Mouse (Mus musculus): ENCODE measurements around the gene Wnt8b. TPM values are rescaled to one million over a fixed set of nuclear protein-coding genes. Genes with fewer than 3 reads are reported as not detected.

Wnt8b gene
- polyA plus RNA-seq, 1 experiment from 2014 or later: not detected

DNA sequence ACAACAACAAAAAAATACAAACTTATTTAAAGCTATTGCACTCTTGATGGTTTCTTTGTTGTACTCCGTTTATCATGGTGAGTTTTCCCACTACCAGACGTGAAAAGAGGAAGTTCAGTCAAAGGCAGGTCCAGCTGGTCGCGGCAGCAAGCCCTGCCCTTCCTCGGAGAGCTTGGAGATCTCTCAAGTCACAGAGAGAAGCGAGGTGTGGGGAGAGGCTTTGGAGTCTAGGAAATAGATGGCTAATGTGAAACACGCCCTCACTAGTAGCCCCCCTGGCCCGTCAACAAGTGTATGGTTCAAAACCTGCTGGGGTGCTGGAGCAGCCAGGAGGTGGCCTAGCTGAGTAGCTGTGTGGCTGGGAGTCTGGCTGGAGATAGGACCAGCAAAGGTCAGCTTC is 3.2 kb downstream of the Wnt8b start:
- H3K4me3 ChIP-seq (ENCODE audit: inconsistent target): no peak overlapping the region
- no peaks in the 10 kb centered on the region for H3K36me3 ChIP-seq (ENCODE audit: inconsistent target)
- 3% methylated on average over 8 of the region's 8 CpGs for WGBS (ENCODE audit: missing documents)
- no peaks in the 10 kb centered on the region for H3K79me2 ChIP-seq (ENCODE audit: inconsistent target)
- no peak overlapping the region for H3K27ac ChIP-seq

DNA sequence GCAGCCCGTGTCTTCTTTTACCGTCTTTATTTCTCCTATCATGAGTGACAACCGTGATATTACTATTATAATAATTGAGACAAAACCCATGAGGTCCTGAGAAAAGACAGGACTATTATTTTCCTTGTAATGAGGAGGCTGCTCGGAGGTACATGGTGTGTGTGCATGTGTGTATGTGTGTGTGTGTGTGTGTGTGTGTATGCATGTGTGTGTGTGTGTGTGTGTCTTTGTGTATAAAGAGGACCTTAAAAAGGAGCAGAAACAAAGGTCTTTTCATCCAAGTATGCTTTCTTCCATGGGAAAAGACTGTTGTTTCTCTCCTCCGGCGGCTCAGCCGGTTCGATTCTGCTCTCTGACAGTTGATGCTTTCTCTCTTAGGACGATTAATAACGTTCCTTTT is 3.7 kb downstream of the Wnt8b start:
- H3K27ac ChIP-seq: no peak overlapping the region
- WGBS (ENCODE audit: missing documents): 70% methylated on average over 10 of the region's 10 CpGs
- no peaks in the 10 kb centered on the region for H3K79me2 ChIP-seq (ENCODE audit: inconsistent target)
- no peaks in the 10 kb centered on the region for H3K36me3 ChIP-seq (ENCODE audit: inconsistent target)
- H3K4me3 ChIP-seq (ENCODE audit: inconsistent target): no peak overlapping the region

DNA sequence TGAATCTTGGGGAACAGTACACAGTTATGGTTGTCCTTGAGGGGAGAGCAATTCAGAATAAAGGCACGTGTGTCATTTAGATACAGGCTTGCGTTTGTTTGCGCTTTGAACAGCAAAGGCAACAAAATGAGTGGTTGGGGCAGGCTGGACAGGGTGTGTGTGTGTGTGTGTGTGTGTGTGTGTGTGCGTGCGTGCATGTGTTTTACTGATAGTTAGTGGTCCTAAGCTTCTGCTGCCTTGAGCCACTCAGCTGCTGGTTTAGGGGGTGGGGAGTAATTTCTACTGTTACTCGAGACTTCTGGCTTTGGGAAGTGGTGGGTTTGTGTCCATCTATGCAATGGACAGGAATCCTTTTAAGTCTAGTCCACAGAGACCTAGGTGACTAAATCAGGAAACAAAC is 5.7 kb downstream of the Wnt8b start:
- H3K79me2 ChIP-seq (ENCODE audit: inconsistent target): no peaks in the 10 kb centered on the region
- H3K36me3 ChIP-seq (ENCODE audit: inconsistent target): no peaks in the 10 kb centered on the region
- no peak overlapping the region for H3K27ac ChIP-seq
- no peak overlapping the region for H3K4me3 ChIP-seq (ENCODE audit: inconsistent target)
- WGBS (ENCODE audit: missing documents): 92% methylated on average over 2 of the region's 6 CpGs

DNA sequence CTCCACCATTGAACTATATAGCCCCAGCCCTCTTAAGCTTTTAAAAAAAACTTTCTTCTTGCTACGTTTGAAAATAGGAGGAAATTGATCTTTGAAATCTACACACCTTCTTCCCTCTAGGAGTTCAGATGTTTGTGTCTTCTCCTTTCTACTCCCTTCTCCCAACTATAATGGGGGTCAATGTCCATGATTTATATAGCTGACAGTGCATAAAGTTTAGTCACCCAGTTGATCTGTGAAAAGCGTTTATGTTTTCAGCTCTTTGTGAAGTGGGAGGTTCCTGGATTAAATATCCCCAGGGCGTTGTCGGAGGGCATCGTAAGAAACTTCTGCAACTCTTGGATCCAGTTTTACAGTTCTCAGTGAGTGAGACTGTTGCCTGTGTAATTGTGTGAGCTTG is 7.0 kb downstream of the Wnt8b start:
- Histone ChIP-seq H3K79me2 (ENCODE audit: inconsistent target) (no peaks in the 10 kb centered on the region), H3K27ac (no peak overlapping the region), H3K36me3 (ENCODE audit: inconsistent target) (no peaks in the 10 kb centered on the region), H3K4me3 (ENCODE audit: inconsistent target) (no peak overlapping the region)
- 63% methylated on average over 5 of the region's 5 CpGs for WGBS (ENCODE audit: missing documents)

DNA sequence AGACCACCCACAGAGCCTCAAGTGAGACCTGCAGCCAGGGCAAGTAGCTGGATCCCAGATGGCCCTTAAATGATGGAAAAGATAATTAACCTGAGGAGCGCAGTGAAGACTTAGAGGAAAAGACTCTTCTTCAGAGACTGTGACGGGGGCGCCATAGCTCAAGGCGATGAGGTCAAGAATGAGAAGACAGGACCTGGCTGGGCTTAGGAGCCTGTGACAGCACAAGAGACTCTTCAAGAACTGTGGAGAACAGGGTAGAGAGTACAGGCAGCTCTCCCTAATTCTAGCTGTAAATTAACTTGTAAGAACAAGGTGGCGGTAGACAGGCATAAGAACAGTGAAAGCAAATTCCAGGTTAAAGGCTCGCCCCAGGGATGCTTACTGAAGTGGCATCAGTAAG is 8.7 kb downstream of the Wnt8b start:
- Histone ChIP-seq H3K36me3 (ENCODE audit: inconsistent target) (no peaks in the 10 kb centered on the region), H3K4me3 (ENCODE audit: inconsistent target) (no peak overlapping the region), H3K27ac (no peak overlapping the region), H3K79me2 (ENCODE audit: inconsistent target) (no peaks in the 10 kb centered on the region)
- 90% methylated on average over 6 of the region's 6 CpGs for WGBS (ENCODE audit: missing documents)

DNA sequence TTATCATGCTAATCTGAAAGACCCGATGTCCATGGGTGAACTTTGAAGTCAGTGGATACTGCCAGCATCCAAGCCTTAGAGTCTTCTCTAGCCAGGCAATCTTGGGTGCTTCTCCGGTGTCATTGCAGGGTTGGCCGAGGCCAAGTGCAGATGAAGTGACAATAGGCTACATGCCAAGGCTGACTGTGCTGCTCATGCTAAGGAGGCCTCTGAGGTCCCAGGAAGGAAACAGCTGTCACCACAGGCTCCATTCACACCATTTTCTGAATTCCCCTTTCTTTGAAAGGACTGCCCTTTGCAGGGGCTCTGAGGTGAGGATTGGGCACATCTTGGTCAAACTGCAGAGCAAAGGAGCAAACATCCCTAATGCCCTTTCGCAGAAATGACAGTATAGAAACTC is 9.5 kb downstream of the Wnt8b start:
- Histone ChIP-seq H3K79me2 (ENCODE audit: inconsistent target) (no peaks in the 10 kb centered on the region), H3K4me3 (ENCODE audit: inconsistent target) (no peak overlapping the region), H3K36me3 (ENCODE audit: inconsistent target) (no peaks in the 10 kb centered on the region), H3K27ac (no peak overlapping the region)
- 68% methylated on average over 4 of the region's 4 CpGs for WGBS (ENCODE audit: missing documents)

DNA sequence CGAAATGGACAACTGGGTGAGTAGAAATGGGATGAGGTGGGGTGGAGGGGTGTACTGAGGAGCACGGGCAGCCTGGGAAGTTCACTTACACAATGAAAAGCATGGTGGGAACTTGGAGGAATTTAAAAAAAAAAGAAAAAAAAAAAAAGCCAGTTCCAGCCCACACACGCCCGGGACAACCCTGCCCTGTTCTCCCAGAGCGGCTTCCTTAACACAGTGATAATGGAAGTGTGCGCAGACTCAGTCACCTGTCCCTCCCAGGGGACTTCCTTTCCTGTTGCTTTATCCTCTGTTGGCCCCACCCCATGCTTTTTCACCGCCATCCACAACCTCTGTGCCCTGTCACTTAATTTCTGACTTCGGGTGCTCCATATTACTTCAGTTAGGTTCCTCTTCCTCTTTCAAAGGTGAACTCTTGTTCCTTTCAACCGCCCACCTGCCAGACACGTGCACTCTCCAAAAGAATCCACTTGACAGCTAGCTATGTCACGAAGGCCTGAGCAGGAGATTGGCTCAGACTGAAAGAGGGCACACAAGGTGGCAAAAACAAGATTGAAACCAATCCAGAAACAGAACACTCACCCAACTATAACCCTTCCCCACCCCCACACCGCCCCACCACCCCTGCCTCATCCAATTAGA is 17.4 kb downstream of the Wnt8b start:
- H3K36me3 ChIP-seq (ENCODE audit: inconsistent target): no peaks in the 10 kb centered on the region
- H3K4me3 ChIP-seq (ENCODE audit: inconsistent target): no peak overlapping the region
- no peaks in the 10 kb centered on the region for H3K79me2 ChIP-seq (ENCODE audit: inconsistent target)
- no peak overlapping the region for H3K27ac ChIP-seq
- 6% methylated on average over 11 of the region's 12 CpGs for WGBS (ENCODE audit: missing documents)

DNA sequence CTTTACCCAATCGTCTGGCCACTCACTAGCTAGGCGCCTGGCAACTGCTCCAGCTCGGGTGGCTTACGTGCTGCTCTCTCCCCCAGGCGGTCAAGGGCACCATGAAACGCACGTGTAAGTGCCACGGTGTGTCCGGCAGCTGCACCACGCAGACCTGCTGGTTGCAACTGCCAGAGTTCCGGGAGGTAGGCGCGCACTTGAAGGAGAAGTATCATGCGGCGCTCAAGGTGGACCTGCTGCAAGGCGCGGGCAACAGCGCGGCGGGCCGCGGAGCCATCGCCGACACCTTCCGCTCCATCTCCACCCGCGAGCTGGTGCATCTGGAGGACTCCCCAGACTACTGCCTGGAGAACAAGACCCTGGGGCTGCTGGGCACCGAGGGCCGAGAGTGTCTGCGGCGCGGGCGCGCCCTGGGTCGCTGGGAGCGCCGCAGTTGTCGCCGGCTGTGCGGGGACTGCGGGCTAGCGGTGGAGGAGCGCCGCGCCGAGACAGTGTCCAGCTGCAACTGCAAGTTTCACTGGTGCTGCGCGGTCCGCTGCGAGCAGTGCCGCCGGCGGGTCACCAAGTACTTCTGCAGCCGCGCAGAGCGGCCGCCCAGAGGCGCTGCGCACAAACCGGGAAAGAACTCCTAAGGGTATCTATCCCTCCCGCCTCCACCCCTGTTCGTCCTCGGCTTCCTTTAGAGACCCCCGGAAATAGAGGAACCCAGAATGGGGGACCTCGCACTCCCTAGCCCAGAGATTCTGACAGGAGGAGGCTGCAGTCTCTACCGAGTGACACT is 18.4 kb downstream of the Wnt8b start:
- WGBS (ENCODE audit: missing documents): 3% methylated on average over 66 of the region's 66 CpGs
- Histone ChIP-seq H3K4me3 (ENCODE audit: inconsistent target) (no peak overlapping the region), H3K36me3 (ENCODE audit: inconsistent target) (no peaks in the 10 kb centered on the region), H3K79me2 (ENCODE audit: inconsistent target) (no peaks in the 10 kb centered on the region), H3K27ac (no peak overlapping the region)

DNA sequence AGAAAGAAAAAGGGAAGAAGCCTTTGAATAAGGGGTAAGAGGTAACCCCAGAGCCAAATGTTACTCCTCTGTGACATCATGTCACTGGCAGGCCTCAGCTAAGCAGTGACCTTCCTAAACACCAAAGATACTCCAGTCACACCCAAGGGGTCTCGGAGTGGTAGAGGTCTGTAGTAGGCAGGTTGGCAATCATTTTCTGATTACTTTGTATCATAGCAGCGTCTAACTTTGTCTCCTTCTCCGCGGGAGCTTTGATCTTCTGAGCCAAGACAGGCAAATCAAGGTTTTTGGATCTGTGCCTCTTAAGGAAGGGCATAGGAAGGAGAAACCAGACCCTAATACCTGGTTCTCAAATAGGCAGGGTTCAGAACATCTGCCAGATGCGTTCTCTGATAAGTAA is 19.3 kb downstream of the Wnt8b start:
- Histone ChIP-seq H3K4me3 (ENCODE audit: inconsistent target) (no peak overlapping the region), H3K79me2 (ENCODE audit: inconsistent target) (no peaks in the 10 kb centered on the region), H3K36me3 (ENCODE audit: inconsistent target) (no peaks in the 10 kb centered on the region), H3K27ac (no peak overlapping the region)
- 44% methylated on average over 5 of the region's 5 CpGs for WGBS (ENCODE audit: missing documents)

DNA sequence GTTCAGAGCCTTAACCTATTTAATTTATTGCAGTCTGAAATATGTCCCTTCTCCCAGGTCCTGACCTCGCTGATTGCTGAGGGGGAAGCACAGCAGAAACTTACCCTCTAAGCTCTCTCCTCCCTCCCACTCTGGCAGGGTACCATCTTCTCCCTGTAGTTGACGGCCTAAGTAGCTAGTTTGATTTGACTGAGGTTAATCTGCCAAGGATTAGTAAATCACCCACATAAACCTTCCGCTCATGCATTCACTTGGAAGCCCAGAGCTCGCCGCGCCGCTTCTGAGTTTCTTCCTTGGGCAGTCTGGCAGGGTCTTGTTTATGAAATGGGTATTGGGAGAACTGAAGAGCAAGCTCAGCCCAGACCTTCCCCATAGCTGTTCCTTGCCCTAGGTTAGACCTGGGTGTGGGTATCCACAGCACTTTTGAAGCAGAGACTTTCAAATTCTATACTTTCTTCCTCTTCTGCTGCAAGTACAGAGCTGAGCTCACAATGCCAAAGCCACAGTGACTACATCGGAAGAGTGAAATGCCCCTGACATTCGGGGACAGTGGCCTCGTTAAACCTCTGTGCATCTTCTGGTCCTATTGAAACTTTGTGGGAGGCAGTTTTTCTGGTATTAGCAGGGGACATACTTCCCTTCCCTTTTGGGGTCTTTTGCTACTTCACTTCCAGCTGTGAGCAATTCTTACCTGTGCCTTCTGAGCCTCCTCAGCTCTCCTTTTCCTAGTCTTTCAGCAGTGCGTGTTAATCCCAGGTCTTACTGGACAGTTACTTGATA is 20.0 kb downstream of the Wnt8b start:
- Histone ChIP-seq H3K36me3 (ENCODE audit: inconsistent target) (no peaks in the 10 kb centered on the region), H3K4me3 (ENCODE audit: inconsistent target) (no peak overlapping the region), H3K79me2 (ENCODE audit: inconsistent target) (no peaks in the 10 kb centered on the region), H3K27ac (no peak overlapping the region)
- 32% methylated on average over 11 of the region's 11 CpGs for WGBS (ENCODE audit: missing documents)

DNA sequence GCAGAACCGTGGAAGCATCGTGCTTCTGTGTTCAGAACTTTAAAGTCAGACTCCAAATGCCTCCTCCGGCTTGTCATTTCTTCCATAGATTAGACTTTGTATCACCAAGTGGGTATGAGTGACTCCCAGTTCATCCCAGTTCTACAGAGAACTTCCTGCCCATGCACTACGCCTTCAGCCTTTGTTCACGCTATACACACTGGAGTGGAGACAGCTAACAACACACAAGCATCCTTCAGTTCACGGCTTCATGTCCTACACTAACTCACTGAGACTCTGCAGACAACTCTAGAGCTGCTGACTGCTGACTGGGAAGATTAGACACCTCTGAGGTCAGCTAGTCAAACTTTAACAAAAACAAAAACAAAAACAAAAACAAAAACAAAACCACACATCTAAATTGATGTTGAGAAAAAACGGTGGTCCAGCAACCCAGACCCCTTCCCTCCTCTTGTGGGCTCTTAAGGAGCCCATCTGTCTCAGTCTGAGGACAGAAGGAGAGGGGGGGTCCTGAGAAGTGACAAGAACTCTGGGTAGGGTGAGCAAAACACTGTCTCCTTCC is 20.7 kb downstream of the Wnt8b start:
- Histone ChIP-seq H3K4me3 (ENCODE audit: inconsistent target) (no peak overlapping the region), H3K36me3 (ENCODE audit: inconsistent target) (no peaks in the 10 kb centered on the region), H3K79me2 (ENCODE audit: inconsistent target) (no peaks in the 10 kb centered on the region), H3K27ac (no peak overlapping the region)
- 54% methylated on average over 7 of the region's 7 CpGs for WGBS (ENCODE audit: missing documents)

DNA sequence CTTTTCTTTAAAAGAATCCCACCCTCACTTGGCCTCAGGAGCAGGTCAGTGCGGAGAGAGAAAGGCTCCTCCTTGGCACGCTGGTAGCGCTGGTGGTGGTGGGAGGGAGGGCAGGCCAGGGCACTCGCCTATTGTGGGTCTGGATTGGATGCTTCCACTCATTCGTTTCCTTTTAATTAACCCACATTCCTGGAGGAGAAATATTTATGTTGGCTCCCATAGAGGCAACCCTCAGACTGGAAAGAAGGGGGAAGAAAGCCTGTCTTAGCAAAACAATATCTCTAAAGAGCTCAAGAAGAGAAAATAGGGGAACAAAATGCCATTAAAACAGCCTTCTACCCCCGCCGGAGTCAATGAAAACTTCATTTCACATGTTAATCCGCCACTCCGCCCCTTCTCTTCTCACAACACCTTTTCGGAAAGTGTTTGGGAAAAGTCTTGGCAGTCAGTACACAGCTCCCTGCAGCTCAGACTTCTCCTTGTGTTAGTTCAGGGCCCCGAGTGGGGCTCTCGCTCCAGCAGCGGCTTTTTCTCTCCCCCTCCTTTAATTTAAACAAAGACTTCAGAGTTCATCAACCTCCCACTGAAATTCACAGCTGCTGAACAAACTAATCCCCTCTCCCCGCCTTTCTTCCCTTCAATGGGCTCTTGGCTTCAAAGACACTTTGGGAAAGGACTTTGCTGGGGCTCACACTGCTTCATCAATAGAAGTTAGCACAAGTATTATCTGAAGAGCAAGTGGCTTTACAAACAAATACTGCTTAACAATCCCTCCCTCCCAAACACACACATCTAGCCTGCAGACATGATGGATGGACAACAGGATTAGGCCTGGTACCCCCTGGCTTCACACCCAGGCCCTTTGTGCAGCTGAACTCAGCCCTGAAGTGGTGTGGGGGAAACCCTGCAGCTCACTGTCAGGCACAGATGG is 21.5 kb downstream of the Wnt8b start:
- no peaks in the 10 kb centered on the region for H3K79me2 ChIP-seq (ENCODE audit: inconsistent target)
- H3K27ac ChIP-seq: no peak overlapping the region
- no peaks in the 10 kb centered on the region for H3K36me3 ChIP-seq (ENCODE audit: inconsistent target)
- H3K4me3 ChIP-seq (ENCODE audit: inconsistent target): no peak overlapping the region
- 81% methylated on average over 14 of the region's 14 CpGs for WGBS (ENCODE audit: missing documents)

DNA sequence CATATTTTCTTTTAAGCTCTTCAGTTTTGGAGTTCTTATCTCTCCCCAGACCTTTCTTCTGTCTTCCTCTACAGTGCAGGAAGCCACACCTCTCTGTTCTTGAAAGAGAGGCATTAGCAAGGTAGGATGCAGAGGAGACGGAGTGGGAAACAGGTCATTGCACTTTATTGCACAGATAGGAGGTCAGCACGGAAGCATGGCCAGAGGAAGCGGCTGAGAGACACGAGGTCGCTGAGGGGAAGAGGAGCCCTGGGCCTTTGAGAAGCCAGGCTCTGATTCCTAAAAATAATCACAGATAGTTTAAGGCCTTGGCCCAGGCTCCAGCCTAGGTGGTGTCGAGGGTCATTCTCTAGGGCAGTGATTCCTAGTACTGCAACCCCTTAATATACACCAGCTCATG is 22.5 kb downstream of the Wnt8b start:
- H3K36me3 ChIP-seq (ENCODE audit: inconsistent target): no peaks in the 10 kb centered on the region
- WGBS (ENCODE audit: missing documents): 72% methylated on average over 6 of the region's 6 CpGs
- H3K27ac ChIP-seq: no peak overlapping the region
- H3K79me2 ChIP-seq (ENCODE audit: inconsistent target): no peaks in the 10 kb centered on the region
- no peak overlapping the region for H3K4me3 ChIP-seq (ENCODE audit: inconsistent target)

Measured in macrophage (primary cell).